Mouse (Mus musculus): ENCODE results near the gene Zmiz1.

Zmiz1 gene

GRCm38 (mm10) chr14:25491961-25492360, 33.0 kb downstream of the Zmiz1 start:
- no peak for DNase-seq (ENCODE audit: low spot score)

- DNase-seq (ENCODE audit: low spot score): no peak
These were observed 33.7 kb downstream of the Zmiz1 start for GRCm38 (mm10) chr14:25492567-25493279.

- DNase-seq (ENCODE audit: low spot score): no peak
These were observed 34.6 kb downstream of the Zmiz1 start for GRCm38 (mm10) chr14:25493301-25494241.

- DNase-seq (ENCODE audit: low spot score): no peak
These were observed 35.8 kb downstream of the Zmiz1 start for GRCm38 (mm10) chr14:25494778-25495177.

GRCm38 (mm10) chr14:25496116-25496515, 37.1 kb downstream of the Zmiz1 start:
- no peak for DNase-seq (ENCODE audit: low spot score)

GRCm38 (mm10) chr14:25496989-25497388, 38.0 kb downstream of the Zmiz1 start:
- no peak for DNase-seq (ENCODE audit: low spot score)

- no peak for DNase-seq (ENCODE audit: low spot score)
These were observed 38.6 kb downstream of the Zmiz1 start for GRCm38 (mm10) chr14:25497596-25497995.

GRCm38 (mm10) chr14:25498367-25498766, 39.4 kb downstream of the Zmiz1 start:
- DNase-seq (ENCODE audit: low spot score): no peak

GRCm38 (mm10) chr14:25499526-25499925, 40.5 kb downstream of the Zmiz1 start:
- DNase-seq (ENCODE audit: low spot score): no peak

- DNase-seq (ENCODE audit: low spot score): no peak
These were observed 41.6 kb downstream of the Zmiz1 start for GRCm38 (mm10) chr14:25500511-25501120.

GRCm38 (mm10) chr14:25501481-25501880, 42.5 kb downstream of the Zmiz1 start:
- DNase-seq (ENCODE audit: low spot score): no peak

- DNase-seq (ENCODE audit: low spot score): no peak
These were observed 43.4 kb downstream of the Zmiz1 start for GRCm38 (mm10) chr14:25502355-25502754.

GRCm38 (mm10) chr14:25504241-25504640, 45.3 kb downstream of the Zmiz1 start:
- no peak for DNase-seq (ENCODE audit: low spot score)

- DNase-seq (ENCODE audit: low spot score): no peak
These were observed 46.3 kb downstream of the Zmiz1 start for GRCm38 (mm10) chr14:25505201-25505671.

- no peak for DNase-seq (ENCODE audit: low spot score)
These were observed 49.2 kb downstream of the Zmiz1 start for GRCm38 (mm10) chr14:25508111-25508756.

- DNase-seq (ENCODE audit: low spot score): no peak
These were observed 49.8 kb downstream of the Zmiz1 start for GRCm38 (mm10) chr14:25508757-25509139.

- no peak for DNase-seq (ENCODE audit: low spot score)
These were observed 50.6 kb downstream of the Zmiz1 start for GRCm38 (mm10) chr14:25509450-25510129.

GRCm38 (mm10) chr14:25510362-25510761, 51.4 kb downstream of the Zmiz1 start:
- no peak for DNase-seq (ENCODE audit: low spot score)

- DNase-seq (ENCODE audit: low spot score): no peak
These were observed 52.0 kb downstream of the Zmiz1 start for GRCm38 (mm10) chr14:25510987-25511386.

GRCm38 (mm10) chr14:25511564-25511963, 52.6 kb downstream of the Zmiz1 start:
- no peak for DNase-seq (ENCODE audit: low spot score)

GRCm38 (mm10) chr14:25511967-25512366, 53.0 kb downstream of the Zmiz1 start:
- DNase-seq (ENCODE audit: low spot score): no peak

Measured in urinary bladder, postnatal 10 days (tissue).